Mouse (Mus musculus) stomach, postnatal 0 days (tissue): Measurements from ENCODE around the gene Krt17. TPM values are rescaled to one million over a fixed set of nuclear protein-coding genes. Genes with fewer than 3 reads are reported as not detected.

Experiments
- ATAC-seq: fragments of 200-750 bp; cut with Nextera tagmentation; 2 replicates; pipeline ENCODE4 v1.8.0; 2017; ENCODE audit not compliant: low FRiP score, low TSS enrichment
- DNase-seq: peaks from one replicate; pipeline ENCODE4 v3.0.0-alpha.2; 2016; ENCODE audit warnings: low spot score
- H3K27ac ChIP-seq: fragments of 300-500 bp; sonication (generic); replicated peaks from 2 replicates; pipeline ENCODE4 v1.5.1; 2014; ENCODE audit warnings: mild to moderate bottlenecking, control low read depth
- H3K27me3 ChIP-seq: fragments of 300-500 bp; sonication (generic); 2 replicates; pipeline ENCODE4 v1.6.1; 2014; ENCODE audit warnings: low read length; ENCODE audit not compliant: control insufficient read depth, insufficient read depth
- H3K36me3 ChIP-seq: fragments of 300-500 bp; sonication (generic); 2 replicates; pipeline ENCODE4 v1.6.1; 2014; ENCODE audit warnings: low read length, mixed read lengths; ENCODE audit not compliant: control insufficient read depth, insufficient read depth
- H3K4me1 ChIP-seq: fragments of 300-500 bp; sonication (generic); replicated peaks from 2 replicates; pipeline ENCODE4 v1.6.1; 2014; ENCODE audit warnings: antibody characterized with exemption; ENCODE audit not compliant: control insufficient read depth, insufficient read depth
- H3K4me2 ChIP-seq: fragments of 300-500 bp; sonication (generic); replicated peaks from 2 replicates; pipeline ENCODE4 v1.6.1; 2014; ENCODE audit warnings: low read depth, mild to moderate bottlenecking, control low read depth, moderate library complexity
- H3K4me3 ChIP-seq: fragments of 300-500 bp; sonication (generic); 2 replicates; pipeline ENCODE4 v1.5.1; 2014; ENCODE audit warnings: low read depth, low read length, control low read depth
- H3K9ac ChIP-seq: fragments of 300-500 bp; sonication (generic); 2 replicates; pipeline ENCODE4 v1.6.1; 2014; ENCODE audit warnings: mild to moderate bottlenecking, low read length, control low read depth, mixed read lengths
- H3K9me3 ChIP-seq: fragments of 300-500 bp; sonication (generic); 2 replicates; pipeline ENCODE4 v1.6.1; 2016; ENCODE audit warnings: low read length; ENCODE audit not compliant: control insufficient read depth
- CTCF ChIP-seq: IDR thresholded peaks from 2 replicates; pipeline ENCODE4 v1.5.1; 2016; ENCODE audit warnings: antibody characterized with exemption, low read depth, mild to moderate bottlenecking, moderate library complexity
- EP300 ChIP-seq: optimal IDR thresholded peaks from 2 replicates; pipeline ENCODE3; 2016; ENCODE audit warnings: antibody characterized with exemption
- WGBS: fragments of 180-500 bp; shearing (Covaris S2); extraction: QIAGEN DNeasy Blood & Tissue Kit; methylation state at CpG from one replicate; pipeline ENCODE4 v1.1.7; 2014; 5-methylcytosine and 5-hydroxymethylcytosine counted together
- polyA plus RNA-seq: library from polyadenylated mRNA; unstranded; fragments of >200 nt; fragmentation: Nextera tagmentation; extraction: Ambion mirVana; gene quantifications from 2 replicates; pipeline ENCODE4 v1.2.1, GENCODE M21; 2015

Gene Krt17
- polyA plus RNA-seq, 1 experiment from 2014 or later: 46.4 TPM

DNA sequence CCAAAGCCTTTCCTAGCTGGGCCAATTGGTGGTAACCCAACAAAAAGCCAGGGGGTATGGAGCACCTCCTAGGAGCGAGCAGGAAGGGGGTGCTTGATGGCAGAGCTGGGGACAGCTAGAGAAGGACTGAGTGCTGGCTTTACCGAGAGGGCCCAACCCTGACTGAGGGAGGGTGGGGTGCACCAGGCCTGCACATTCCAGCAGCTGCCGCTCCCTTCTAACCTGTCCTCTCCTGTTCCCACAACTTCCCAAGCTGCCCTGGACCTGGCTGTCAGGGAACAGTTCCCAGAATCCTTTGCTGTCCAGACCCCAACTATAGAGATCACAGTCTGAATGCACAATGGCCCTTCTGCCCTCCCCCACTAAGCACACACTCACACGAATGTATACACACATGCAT is 24.2 kb upstream of the Krt17 start:
- DNase-seq (peak; percentile 82), ATAC-seq (peak; percentile 51)
- peak; percentile 83 for TF ChIP-seq EP300
- no peak for TF ChIP-seq CTCF
- H3K9ac ChIP-seq: peak overlapping the region; percentile 35; the same call in 1 of the 2 replicates
- H3K9me3 ChIP-seq: no peaks in the 10 kb centered on the region
- H3K4me2 ChIP-seq: no peak overlapping the region
- no peaks in the 10 kb centered on the region for H3K27me3 ChIP-seq
- no peaks in the 10 kb centered on the region for H3K36me3 ChIP-seq
- 0 out of 2 replicates have a peak, but pooled peaks cover 4% of the 10 kb centered on the region for H3K4me1 ChIP-seq
- H3K4me3 ChIP-seq: no peak overlapping the region
- peak overlapping the region; percentile 98 for H3K27ac ChIP-seq
- 56% methylated on average over 4 of the region's 4 CpGs for WGBS

- 18% methylated on average over 10 of the region's 10 CpGs for WGBS
- no peaks in the 10 kb centered on the region for H3K4me1 ChIP-seq
- no peak for ATAC-seq
- no peak overlapping the region for H3K4me3 ChIP-seq
- peak; percentile 89 for DNase-seq
- H3K9me3 ChIP-seq: no peaks in the 10 kb centered on the region
- no peak overlapping the region for H3K27ac ChIP-seq
- no peaks in the 10 kb centered on the region for H3K36me3 ChIP-seq
- no peak overlapping the region for H3K4me2 ChIP-seq
- no peak overlapping the region for H3K9ac ChIP-seq
- no peaks in the 10 kb centered on the region for H3K27me3 ChIP-seq
- peak; percentile 95 for TF ChIP-seq CTCF
- TF ChIP-seq EP300: no peak
Observed at GRCm38 (mm10) chr11:100282549-100282948, 21.7 kb upstream of the Krt17 start.

DNA sequence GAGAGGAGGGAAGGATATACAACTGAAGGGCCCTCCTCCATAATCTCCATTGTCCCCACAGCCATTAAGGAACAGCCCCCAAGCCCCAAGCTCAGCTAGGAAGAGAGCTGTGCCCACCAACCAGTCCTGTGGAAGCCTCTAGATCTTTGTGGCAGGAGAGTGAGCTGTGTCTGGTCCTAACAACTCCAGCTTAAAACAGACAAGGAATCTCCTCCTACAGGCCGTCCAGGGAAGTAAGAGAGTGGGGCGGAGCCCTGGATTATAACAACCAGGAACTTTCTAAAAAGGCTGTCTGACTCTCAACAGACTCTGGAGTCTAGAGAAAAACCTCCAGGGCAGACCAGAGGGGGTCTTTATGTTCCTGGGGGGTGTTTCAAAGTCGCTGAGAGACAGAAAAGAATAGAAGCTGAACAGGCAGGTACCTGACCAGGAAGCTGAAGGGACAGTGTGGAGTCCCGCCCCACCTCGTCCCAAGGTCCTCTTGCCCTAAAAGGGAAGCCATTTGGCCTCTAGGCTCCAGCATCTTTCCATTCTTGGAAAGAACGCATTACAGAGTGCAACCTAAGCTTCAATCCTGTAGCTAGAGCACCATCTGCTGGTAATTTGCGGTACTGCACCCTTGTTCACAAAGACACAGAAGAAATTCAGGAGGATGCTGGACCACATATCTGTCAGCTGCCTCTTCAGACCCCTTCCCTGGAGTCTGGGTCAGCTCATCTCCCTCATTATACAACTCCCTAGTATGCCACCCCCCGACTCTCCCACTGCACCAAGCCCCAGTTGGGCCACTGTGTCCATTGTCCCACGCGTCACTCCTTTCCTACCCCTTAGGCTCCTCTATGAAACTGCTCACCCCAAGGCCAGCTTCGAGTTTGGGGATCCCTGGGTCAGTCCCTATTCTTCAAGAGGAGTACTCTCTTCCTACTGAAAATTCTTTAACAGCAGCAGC is 21.0 kb upstream of the Krt17 start:
- peak; percentile 95 for TF ChIP-seq CTCF
- no peak for TF ChIP-seq EP300
- Histone ChIP-seq H3K27ac (no peak overlapping the region), H3K36me3 (no peaks in the 10 kb centered on the region), H3K4me2 (no peak overlapping the region), H3K9me3 (no peaks in the 10 kb centered on the region), H3K4me1 (no peaks in the 10 kb centered on the region), H3K4me3 (no peak overlapping the region), H3K27me3 (no peaks in the 10 kb centered on the region), H3K9ac (no peak overlapping the region)
- DNase-seq: peak; percentile 86
- 20% methylated on average over 11 of the region's 11 CpGs for WGBS
- peak; percentile 27; the same call in 1 of the 2 replicates for ATAC-seq

- no peak overlapping the region for H3K4me2 ChIP-seq
- no peaks in the 10 kb centered on the region for H3K27me3 ChIP-seq
- no peak for ATAC-seq
- DNase-seq: no peak
- TF ChIP-seq CTCF (no peak), EP300 (no peak)
- no peaks in the 10 kb centered on the region for H3K9me3 ChIP-seq
- no peak overlapping the region; the same call in 1 of the 2 replicates for H3K9ac ChIP-seq
- no peak overlapping the region for H3K4me3 ChIP-seq
- no peak overlapping the region for H3K27ac ChIP-seq
- no peaks in the 10 kb centered on the region for H3K36me3 ChIP-seq
- no peaks in the 10 kb centered on the region for H3K4me1 ChIP-seq
- WGBS: 32% methylated on average over 5 of the region's 5 CpGs
Observed at GRCm38 (mm10) chr11:100278759-100279158, 17.9 kb upstream of the Krt17 start.

GRCm38 (mm10) chr11:100277726-100278480 is 17.1 kb upstream of the Krt17 start:
- ATAC-seq: peak; percentile 17; the same call in 1 of the 2 replicates
- TF ChIP-seq CTCF (no peak), EP300 (no peak)
- DNase-seq: no peak
- no peaks in the 10 kb centered on the region for H3K9me3 ChIP-seq
- no peak overlapping the region for H3K4me2 ChIP-seq
- no peaks in the 10 kb centered on the region for H3K36me3 ChIP-seq
- H3K27ac ChIP-seq: peak overlapping the region; percentile 30; the same call in 1 of the 2 replicates
- H3K4me3 ChIP-seq: no peak overlapping the region
- H3K9ac ChIP-seq: no peak overlapping the region
- no peaks in the 10 kb centered on the region for H3K4me1 ChIP-seq
- 47% methylated on average over 15 of the region's 15 CpGs for WGBS
- no peaks in the 10 kb centered on the region for H3K27me3 ChIP-seq
